Mouse (Mus musculus): ENCODE results near the gene Lyl1. TPM values are rescaled to one million over a fixed set of nuclear protein-coding genes. Genes with fewer than 3 reads are reported as not detected.

Gene Lyl1
- polyA plus RNA-seq (2017; shearing (Covaris generic)): 1 to 10 TPM in 2 of 3 experiments, under 1 TPM in 1; 0.20 to 2.7 (median 1.3) TPM

DNA sequence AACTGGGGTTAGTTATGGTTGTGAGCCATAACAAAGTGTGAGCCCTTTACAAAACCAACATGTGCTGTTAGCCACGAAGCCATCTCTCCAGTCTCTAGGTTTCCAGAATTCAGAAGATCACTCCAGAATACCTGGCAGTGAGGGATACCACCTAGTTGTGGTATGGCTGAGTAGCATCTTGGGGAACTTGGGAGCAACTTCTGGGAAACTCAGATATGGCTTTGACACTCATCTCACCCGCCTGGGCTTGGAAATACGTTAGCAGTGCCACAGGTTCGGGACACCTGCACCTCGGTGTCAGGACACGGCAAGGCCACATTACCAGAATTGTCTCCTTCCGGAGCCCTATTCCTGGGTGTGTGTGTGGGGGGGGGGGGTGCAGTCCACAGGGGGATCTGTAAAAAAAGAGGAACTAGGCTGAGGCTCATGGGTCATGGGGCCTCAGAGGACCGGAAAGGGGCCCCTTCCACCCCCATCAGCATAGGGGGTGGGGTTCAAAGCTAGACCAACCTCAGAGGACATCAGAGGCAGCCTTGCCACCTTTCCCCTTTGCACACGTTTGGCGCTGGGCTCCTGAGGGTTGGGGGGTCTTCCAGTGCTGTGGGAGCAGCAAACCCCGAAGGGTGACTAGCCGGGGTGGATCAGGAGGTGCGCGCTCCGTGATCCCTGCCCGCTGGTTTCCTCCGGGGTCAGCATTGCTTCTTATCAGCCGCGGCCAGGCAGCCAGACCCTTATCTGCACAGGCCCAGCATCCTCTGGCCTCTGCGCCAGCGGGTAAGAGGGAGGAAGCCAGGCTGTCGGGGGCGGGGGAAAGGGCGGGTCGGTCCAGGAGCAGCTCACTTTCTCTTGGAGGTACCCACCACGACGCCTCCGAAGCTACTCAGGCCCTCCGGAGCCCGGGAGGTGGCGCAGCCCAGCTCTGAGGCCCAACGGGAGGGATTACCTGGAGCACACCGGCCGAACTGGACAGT lies at the start of gene Lyl1:
Lyl1 (plus strand) TSS at position 517 of the 971 bp plus-strand sequence.
- ATAC-seq: peak; percentile 28

- no peak for ATAC-seq
These were observed 48.1 kb upstream of the Lyl1 start for GRCm38 (mm10) chr8:84653092-84653631.

- no peak for ATAC-seq
These were observed 46.7 kb upstream of the Lyl1 start for GRCm38 (mm10) chr8:84654597-84654996.

GRCm38 (mm10) chr8:84655336-84656190 lies 45.7 kb upstream of the Lyl1 start:
- ATAC-seq: no peak

DNA sequence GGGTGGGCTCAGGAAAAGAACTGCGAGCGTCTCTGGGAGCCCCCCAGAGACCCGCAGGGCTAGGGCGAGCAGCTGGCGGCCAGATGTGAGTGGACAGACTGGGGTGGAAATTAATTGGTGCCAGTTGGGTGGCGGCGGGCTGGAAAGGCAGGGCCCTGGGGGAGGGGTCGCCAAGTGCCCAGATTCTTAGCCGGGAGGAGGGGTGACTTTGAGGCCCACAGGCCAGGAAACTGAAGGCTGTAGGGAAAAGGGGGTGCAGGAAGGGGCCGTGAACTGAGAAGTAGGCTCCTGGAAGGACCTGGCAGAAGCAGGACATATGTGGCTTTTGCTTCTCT lies 45.1 kb upstream of the Lyl1 start:
- ATAC-seq: no peak

DNA sequence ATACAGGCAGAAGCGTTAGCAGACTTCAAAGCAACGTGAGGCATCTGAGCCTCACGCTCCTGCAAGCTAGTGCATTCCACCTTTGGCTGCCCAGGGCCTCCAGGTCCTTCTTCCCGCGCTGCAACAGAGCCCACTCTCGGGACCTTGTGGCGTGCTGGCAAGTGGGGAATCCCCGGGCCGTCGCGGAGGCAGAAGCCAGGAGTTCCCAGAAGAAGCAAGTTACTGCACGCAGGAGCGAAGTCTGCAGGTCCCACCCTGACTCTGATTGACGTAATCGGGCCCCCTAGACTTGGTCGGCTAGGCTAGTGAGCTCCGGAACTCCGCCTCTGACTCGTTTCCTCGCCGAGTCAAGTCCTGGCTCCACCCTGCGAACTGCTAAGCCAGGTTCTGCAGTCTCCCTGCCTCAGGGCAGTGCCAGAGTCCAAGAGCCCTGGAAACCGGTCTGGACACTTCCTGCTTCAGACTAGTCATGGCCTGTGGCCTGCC lies 44.6 kb upstream of the Lyl1 start:
- ATAC-seq: peak; percentile 47

GRCm38 (mm10) chr8:84657203-84657602 lies 44.1 kb upstream of the Lyl1 start:
- ATAC-seq: no peak

DNA sequence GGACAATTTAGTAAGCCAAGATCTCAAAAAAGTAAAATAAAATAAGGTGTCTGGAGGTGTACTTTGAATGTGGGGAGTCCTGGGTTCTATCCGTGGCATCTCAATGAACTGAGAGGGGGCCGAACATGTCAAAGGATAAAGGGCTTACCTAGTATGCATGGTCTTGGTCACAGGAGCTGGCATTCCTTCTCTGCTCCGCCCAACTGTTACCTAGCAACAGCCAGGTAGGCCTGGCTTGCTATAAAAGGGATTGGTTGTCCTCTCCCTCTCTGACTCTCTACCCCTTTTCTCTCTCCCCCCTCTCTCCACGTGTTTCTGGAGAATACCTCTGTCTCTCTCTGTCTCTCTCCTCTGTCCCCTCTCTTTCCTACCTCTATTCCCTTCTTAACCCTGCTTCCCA lies 43.6 kb upstream of the Lyl1 start:
- ATAC-seq: no peak

DNA sequence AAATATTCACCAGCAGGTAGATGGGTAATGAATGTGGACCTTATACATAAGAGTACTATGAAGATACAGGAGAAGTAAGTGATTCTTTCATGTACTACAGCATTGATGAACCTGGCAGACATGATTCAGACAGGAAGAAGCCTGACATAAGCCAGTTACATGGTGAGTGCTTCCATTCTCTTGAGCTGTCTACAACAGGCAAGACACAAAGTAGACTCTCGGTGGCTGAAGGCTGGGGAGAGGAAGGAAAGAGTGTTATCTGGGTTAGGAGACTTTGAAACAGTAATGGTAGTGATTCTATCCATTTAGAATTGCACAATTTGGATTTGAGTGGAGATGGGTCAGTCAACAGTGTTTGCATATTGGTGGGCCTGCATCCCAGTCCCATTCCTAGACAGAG lies 42.3 kb upstream of the Lyl1 start:
- no peak for ATAC-seq

DNA sequence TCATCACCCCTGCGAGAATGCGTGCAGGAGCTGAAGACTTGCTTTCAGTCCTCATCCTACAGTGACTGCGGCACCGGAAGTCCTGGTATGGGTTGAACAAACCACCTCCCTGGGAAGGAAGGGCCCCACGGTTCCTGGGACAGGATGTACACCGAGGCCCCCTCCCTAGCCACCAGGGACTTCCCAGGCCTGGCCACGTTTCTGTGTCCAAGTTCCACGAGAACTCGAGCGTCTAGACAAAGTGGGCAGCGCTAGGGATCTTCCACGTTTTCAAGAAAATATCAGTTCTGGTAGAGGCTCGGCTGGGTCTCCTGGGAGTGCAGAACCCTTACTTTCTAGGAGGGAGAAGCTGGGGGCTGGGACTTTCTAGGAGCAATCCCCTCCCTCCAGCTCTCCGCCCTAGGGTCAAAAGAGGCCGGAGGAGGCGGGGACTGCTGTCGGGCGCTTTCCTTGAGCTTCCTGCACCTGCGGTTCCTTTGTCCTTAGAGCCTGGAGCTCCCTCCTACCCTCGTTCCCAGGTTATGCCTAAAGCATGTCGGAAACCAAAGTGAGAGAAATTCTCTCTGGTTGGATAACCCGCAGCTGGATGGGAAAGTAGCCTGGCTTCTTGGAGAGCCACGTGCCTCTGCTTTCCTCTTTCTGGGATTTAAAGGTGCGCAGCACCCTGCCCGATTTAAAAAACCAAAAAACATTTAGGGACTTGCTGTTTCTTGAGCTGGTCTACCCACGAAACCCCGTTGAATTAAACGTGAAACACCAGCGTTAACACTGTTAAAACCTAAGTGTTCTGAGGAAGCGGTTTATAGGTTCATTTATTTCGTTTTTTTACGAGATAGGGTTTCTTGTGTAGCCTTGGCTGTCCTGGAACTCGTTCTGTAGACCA lies 41.1 kb upstream of the Lyl1 start:
- peak; percentile 58 for ATAC-seq

GRCm38 (mm10) chr8:84660819-84661457 lies 40.3 kb upstream of the Lyl1 start:
- ATAC-seq: no peak

DNA sequence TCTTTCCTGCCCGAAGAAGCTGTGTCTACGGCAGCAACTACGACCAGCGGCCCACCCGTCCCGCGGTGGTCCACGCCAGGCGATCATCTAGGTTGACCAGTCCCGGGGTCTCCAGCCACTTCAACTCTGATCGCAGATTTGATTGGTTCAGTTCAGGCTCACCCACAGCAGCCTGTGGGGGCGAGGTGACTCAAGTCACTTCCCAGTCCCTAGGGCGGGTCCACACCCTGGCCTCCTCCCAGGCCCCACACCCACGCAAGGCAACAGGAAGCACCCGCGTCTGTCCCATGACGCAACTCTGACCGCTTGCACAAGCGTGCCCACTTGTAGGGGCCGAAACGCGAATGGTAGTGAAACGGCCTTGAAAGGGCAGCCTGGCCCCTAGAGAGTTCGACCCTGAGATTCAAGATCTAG lies 39.8 kb upstream of the Lyl1 start:
- ATAC-seq: peak; percentile 4

DNA sequence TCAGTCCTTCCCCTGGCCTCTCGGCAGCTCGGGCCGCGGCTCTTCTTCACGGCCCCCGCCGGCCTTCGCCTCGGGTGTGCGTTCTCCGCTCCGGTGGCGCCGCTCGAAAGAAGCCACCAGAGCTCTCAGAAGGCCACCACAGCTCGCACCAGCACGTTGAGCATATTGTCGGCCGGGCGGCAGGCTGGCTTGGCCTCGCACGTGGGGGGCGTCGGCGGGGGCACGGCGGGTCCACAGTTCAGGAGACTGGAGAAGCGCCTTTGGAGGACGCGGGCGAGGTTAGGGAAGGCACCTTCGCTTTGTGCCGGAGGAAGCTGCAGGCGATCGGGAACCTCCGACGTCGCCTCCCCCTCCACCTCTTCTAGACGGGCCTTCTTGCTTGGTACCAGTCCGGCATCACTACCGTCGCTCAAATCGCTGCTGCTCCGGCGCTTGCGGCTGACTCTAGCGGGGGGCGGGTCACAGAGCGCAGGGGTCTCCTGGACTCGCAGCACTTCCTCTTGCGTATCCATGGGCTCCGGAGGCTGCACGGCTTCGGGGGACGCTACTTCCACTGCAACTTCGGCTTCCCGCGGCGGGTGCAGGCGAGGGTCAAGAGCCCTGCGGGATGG lies 39.2 kb upstream of the Lyl1 start:
- peak; percentile 3 for ATAC-seq

GRCm38 (mm10) chr8:84662581-84663065 lies 38.6 kb upstream of the Lyl1 start, which contains the start of gene Ier2:
Ier2 (minus strand) TSS chr8:84662852.
- peak; percentile 47 for ATAC-seq

DNA sequence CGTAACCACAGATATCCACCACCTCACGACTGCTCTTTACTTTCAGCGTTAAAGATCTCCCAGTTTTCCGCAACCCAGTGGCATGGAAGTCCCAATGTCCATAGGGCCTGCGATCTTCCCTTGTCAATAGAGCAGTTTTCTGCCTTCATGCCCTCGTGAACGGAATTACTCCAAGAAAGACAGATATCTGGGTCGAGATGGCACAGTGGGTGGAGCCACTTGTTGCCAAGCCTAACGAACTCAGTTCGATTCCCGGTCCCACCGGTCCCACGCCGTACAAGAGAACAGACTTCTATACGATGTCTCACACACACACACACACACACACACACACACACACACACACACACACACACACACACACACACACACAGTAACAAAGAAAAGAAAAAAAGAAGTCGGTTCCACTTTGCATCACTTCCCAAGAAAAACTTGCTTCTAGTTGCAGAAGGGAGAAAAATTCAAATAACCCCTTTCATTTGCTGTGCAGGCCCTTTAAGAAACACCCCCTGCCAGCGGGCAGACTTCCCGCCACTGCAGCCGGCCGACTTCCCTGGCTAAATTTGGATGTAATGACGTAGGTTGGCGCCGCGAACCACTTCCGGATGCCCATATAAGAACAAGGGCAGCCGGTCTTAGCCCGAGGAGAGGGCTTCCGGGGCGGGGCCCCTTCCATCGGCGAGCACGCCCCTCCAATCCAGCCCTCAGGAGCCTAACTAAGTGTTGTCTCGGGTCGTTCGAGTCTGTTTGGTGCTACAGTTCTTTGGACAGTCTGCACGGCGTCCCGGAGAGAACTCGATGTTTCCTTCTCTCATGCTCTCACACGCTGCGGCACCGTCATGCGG lies 37.6 kb upstream of the Lyl1 start:
- ATAC-seq: peak; percentile 16

GRCm38 (mm10) chr8:84664566-84665384 lies 36.5 kb upstream of the Lyl1 start:
- ATAC-seq: peak; percentile 6

GRCm38 (mm10) chr8:84665385-84665893 lies 35.8 kb upstream of the Lyl1 start:
- no peak for ATAC-seq

DNA sequence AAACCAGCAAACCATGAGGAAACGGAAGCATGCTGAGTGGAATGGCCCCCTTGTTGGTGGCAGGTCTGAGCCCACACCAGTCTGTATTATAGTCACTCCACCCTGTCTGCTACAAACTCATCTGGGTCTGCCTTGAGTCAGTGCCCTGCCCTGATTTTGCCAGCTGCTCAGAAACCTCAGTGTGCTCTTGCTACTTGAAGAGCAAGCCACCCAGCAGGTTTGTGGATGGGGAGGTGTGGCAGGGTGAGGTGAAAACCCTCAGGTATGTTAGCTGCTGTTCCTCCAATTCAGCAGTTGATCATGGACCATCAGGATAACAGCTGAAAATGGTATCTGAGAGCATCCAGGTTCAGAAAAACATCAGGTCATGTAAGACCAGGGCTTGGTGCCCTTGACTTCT lies 33.2 kb upstream of the Lyl1 start:
- ATAC-seq: no peak

Measured in inflammation-experienced regulatory T-cells, adult 6 months (primary cell).